Mouse (Mus musculus) mouse embryonic stem cell (cell line): ENCODE measurements around the gene Rbm47.

Experiments used
- in situ Hi-C, 2 experiments: fragments of 300-500 bp; cut with MboI; formaldehyde crosslinking; loops; 1 replicate in 1 of 2; 3 replicates in 1 of 2; pipeline ENCODE4 v1.14.3; 2019 to 2020; ENCODE audit warnings: low sequenced_read_pairs in 2 of 2, low pct_unique_long_range_greater_than_20kb in 1 of 2, mixed read lengths in 1 of 2; ENCODE audit not compliant: unreplicated experiment in 1 of 2

Gene Rbm47

GRCm38 (mm10) chr5:66101577-66101976, 71.3 kb downstream of the Rbm47 start:
- in situ Hi-C loops: no loop called here

- in situ Hi-C loops: no loop called here
These were observed 72.6 kb downstream of the Rbm47 start for GRCm38 (mm10) chr5:66100322-66100721.

GRCm38 (mm10) chr5:66098094-66098871, 74.6 kb downstream of the Rbm47 start:
- in situ Hi-C loops: no loop called here

GRCm38 (mm10) chr5:66096081-66096480, 76.8 kb downstream of the Rbm47 start:
- in situ Hi-C loops: no loop called here

GRCm38 (mm10) chr5:66095166-66095565, 77.8 kb downstream of the Rbm47 start:
- in situ Hi-C loops: no loop called here

GRCm38 (mm10) chr5:66090037-66090436, 82.9 kb downstream of the Rbm47 start:
- in situ Hi-C loops: no loop called here

- in situ Hi-C loops: loop anchor here in 1 of 2 experiments (10.0 kb wide), 1 partner anchor 145 kb away; no protein-coding TSS in a partner anchor
These were observed 83.3 kb downstream of the Rbm47 start for GRCm38 (mm10) chr5:66089600-66089999.

- in situ Hi-C loops: loop anchor here in 1 of 2 experiments (10.0 kb wide), 1 partner anchor 146 kb away; no protein-coding TSS in a partner anchor
These were observed 84.0 kb downstream of the Rbm47 start for GRCm38 (mm10) chr5:66088902-66089295.

GRCm38 (mm10) chr5:66088247-66088901, 84.5 kb downstream of the Rbm47 start:
- in situ Hi-C loops: loop anchor here in 1 of 2 experiments (10.0 kb wide), 1 partner anchor 146 kb away; no protein-coding TSS in a partner anchor

GRCm38 (mm10) chr5:66086952-66087351, 86.0 kb downstream of the Rbm47 start:
- in situ Hi-C loops: loop anchor here in 1 of 2 experiments (10.0 kb wide), 1 partner anchor 148 kb away; no protein-coding TSS in a partner anchor

GRCm38 (mm10) chr5:66086304-66086703, 86.6 kb downstream of the Rbm47 start:
- in situ Hi-C loops: loop anchor here in 1 of 2 experiments (10.0 kb wide), 1 partner anchor 148 kb away; no protein-coding TSS in a partner anchor

- in situ Hi-C loops: loop anchor here in 1 of 2 experiments (10.0 kb wide), 1 partner anchor 149 kb away; no protein-coding TSS in a partner anchor
These were observed 87.4 kb downstream of the Rbm47 start for GRCm38 (mm10) chr5:66085478-66085877.

GRCm38 (mm10) chr5:66084541-66084940, 88.4 kb downstream of the Rbm47 start:
- in situ Hi-C loops: loop anchor here in 1 of 2 experiments (10.0 kb wide), 1 partner anchor 150 kb away; no protein-coding TSS in a partner anchor

GRCm38 (mm10) chr5:66083350-66083749, 89.6 kb downstream of the Rbm47 start:
- in situ Hi-C loops: loop anchor here in 1 of 2 experiments (10.0 kb wide), 1 partner anchor 151 kb away; no protein-coding TSS in a partner anchor

- in situ Hi-C loops: loop anchor here in 1 of 2 experiments (10.0 kb wide), 1 partner anchor 153 kb away; no protein-coding TSS in a partner anchor
These were observed 90.7 kb downstream of the Rbm47 start for GRCm38 (mm10) chr5:66082229-66082572.

- in situ Hi-C loops: loop anchor here in 1 of 2 experiments (10.0 kb wide), 1 partner anchor 153 kb away; no protein-coding TSS in a partner anchor
These were observed 91.3 kb downstream of the Rbm47 start for GRCm38 (mm10) chr5:66081443-66082228.

GRCm38 (mm10) chr5:66080529-66081220, 92.2 kb downstream of the Rbm47 start:
- in situ Hi-C loops: loop anchor here in 1 of 2 experiments (10.0 kb wide), 1 partner anchor 154 kb away; no protein-coding TSS in a partner anchor
